Mouse (Mus musculus) urinary bladder, adult 2 months (tissue): Measurements from ENCODE around the gene Hdac9. TPM values are rescaled to one million over a fixed set of nuclear protein-coding genes. Genes with fewer than 3 reads are reported as not detected.
"Not testable (repeated sequence)": the region's sequence is repeated elsewhere in the genome, so short reads cannot be mapped to it uniquely, and the experiment has no call there.

Source experiments
- DNase-seq: peaks from one replicate; pipeline ENCODE4 v3.0.0; 2022; ENCODE audit warnings: low spot score
- polyA plus RNA-seq: library from polyadenylated mRNA; depleted of rRNA; stranded (reverse); fragments of >200 nt; gene quantifications from 2 replicates; pipeline ENCODE4 v1.2.3, GENCODE M21; 2012; rRNA removed

Hdac9 gene
- polyA plus RNA-seq, 1 experiment: 2.7 TPM

- DNase-seq: no peak
Observed at GRCm38 (mm10) chr12:34113336-34113735, 803.6 kb downstream of the Hdac9 start.

DNA sequence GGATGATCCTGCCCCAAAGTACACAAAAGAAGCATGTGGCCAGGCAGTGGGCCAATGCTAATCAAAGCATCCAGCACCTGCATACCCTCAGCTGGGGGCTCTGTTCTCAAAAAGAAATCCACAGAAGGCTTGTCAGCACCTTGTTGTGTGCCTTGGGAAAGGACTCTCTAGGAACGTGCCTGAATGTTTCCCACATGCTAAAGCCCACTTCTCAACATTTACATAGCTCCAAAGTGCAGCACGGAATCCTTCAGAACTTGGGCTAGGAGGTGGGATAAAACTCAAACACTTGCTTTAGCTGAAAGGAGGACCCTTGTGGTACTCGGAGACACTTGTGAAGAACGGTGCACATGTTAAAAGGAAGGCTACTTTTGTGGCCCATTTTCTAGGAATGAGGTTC is 823.9 kb downstream of the Hdac9 start:
- no peak for DNase-seq

DNA sequence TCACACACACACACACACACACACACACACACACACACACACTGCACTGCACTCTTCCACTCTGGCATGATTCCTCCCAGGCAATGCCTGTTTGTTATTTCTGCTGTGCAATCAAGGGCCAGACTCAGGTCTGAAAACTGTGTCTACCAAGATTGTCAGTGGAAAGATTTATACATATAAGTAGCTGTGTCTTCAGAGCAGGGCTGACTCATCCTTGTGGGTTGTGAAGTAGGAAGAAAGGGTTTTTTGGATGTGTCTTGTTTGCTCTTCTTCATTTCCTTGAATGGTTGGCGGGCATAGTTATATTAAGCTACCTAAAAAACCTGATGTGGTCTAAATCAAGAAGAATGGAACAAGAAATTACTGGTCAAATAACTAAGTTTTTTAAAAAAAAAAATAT is 825.0 kb downstream of the Hdac9 start:
- no peak for DNase-seq

GRCm38 (mm10) chr12:34087292-34087942 is 829.5 kb downstream of the Hdac9 start:
- DNase-seq: no peak

DNA sequence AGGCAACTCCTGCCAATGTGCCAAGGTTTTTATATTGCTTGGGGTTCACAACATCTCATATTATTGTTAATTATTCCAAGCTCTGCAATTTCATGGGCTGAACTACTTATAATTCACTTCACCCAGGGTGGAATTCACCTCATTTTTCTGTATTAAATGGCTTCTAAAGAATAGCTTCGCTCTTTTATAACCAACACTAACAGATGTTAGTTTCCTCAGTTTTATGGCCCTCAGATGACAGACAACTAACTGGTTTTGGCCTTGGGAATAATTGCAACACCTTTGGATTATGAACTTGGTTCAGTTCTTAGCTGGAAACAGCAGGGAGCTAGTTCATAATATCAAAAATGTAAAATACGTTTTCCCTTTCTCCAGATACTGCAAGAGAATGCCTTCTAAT is 839.9 kb downstream of the Hdac9 start:
- DNase-seq: no peak

DNA sequence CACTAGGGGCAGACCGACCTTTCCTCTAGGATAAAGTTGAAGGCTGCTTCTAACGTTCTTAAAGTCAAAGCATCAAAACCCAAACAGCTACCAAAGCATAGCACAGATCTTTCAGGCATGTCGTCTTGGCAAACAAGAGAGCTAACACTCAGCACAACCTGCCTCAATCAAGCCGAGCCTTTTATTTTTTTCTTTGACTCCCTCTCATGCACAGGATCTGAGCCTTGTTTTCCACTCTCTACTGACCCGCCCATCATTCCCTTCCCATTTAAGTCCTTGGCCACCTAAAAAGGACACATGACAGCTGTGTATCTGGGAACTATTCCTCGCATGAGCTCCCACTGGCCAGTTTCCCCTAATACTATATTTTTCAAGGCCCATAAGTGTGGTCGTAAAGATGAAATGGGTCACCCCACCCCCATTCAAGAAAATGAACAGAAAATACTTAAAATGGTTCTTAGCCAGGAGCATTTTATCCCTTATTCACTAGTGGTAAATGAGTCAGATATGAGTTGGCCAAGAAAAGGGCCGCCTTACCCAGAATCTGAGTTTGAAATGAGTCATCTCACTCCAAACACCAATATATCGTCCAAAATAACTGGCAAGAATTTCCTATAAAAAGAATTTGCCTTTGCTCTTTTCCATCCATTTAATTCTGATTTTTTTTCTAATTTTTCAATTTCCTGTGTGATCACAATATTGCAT is 840.9 kb downstream of the Hdac9 start:
- DNase-seq: no peak

DNA sequence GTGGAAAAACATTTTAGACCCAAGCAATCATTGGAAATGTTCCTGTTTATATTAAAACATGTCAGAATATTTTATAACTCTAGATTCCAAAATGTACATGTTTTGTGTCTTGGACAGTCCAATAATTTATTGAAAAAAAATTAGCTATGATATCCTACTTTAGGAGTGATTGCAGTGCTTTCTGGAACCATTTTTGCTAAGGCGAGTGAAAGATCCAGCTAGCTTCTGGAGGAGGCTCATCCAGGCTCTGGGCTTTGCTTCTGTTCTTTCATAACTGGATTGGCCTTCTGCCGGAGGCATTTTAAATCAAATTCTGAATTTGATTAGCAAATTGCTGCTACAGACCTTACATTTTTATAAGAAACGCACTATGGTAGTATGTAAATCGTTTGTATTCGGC is 864.4 kb downstream of the Hdac9 start:
- no peak for DNase-seq

GRCm38 (mm10) chr12:34052036-34052435 is 864.9 kb downstream of the Hdac9 start:
- no peak for DNase-seq

DNA sequence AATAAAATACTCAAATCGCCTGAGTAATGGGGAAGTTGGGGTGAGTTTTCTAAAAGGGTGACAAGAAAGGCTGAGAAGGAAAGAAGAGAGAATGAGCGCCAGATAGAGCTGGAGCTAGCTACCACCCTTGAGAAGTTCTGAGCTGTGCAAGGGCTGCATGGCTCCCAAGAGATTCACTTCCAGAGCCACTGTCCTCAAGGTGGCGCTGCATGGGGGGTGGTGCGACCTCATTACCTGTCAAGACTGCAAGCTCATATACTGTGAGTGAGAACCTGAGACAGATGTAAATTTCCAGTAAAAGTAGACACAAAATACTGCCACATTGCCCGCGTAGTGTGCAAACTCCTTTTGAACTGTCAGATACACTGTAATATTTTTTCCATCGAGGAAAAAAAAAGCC is 865.8 kb downstream of the Hdac9 start:
- DNase-seq: no peak

DNA sequence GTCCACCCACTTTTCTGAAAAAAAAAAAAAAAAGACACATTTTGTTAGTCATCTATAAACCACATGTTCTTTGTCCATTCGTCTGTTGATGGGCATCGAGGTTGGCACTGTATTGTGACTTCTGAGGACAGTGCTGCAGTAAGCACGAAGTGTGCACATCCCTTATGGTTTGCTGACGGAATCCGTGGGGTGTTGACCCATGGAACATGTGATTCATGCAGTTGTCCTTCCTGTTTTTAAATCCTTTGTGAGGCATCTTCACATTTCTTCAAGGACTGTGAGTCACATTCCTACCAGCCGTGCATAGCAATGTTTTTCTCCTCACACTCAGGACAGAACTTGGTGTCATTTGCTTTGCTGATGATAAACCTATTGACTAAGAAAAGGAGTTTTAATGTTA is 875.9 kb downstream of the Hdac9 start:
- no peak for DNase-seq

- no peak for DNase-seq
Observed at GRCm38 (mm10) chr12:34040061-34040460, 876.8 kb downstream of the Hdac9 start.

GRCm38 (mm10) chr12:34009796-34010195 is 907.1 kb downstream of the Hdac9 start:
- DNase-seq: not testable (repeated sequence)

Other genes with a start within 250 kb of the Hdac9 start
- gene Prps1l1, start 67.7 kb upstream of the Hdac9 start, polyA plus RNA-seq: not detected in 2 replicates
- gene Snx13, start 130.1 kb upstream of the Hdac9 start, polyA plus RNA-seq: 14.6 and 16.6 TPM in 2 replicates